8 mouse cellular contexts compared by ENCODE assay signal in genomic region chr8:120289191-120289590, GRCm38 (mm10).
DNase-seq lines count a peak whose midpoint lies in the region; ATAC-seq and TF ChIP-seq lines count a peak whose summit lies in the region.

No protein-coding gene starts in this region.

- no peak overlapping the region for H3K27ac ChIP-seq in liver, adult 2 months (replicated peaks; ENCODE audit: insufficient read depth, low read depth, low read length)
- H3K27ac ChIP-seq in forebrain, embryonic 13.5 days: peak overlapping the region; percentile 70
- H3K27ac ChIP-seq in liver, embryonic 14.5 days: peak overlapping the region; percentile 6

- no peak for TF ChIP-seq EP300 in liver, embryonic 14.5 days (IDR thresholded peaks at IDR 0.05; ENCODE audit: low read depth)

- TF ChIP-seq POLR2A in liver, adult 2 months (IDR thresholded peaks at IDR 0.05; ENCODE audit: extremely low read depth, insufficient read depth, low read length): no peak

- no peaks in the 10 kb centered on the region for H3K79me2 ChIP-seq in liver, adult 2 months (ENCODE audit: control insufficient read depth, insufficient read depth, low read length)

- H3K4me2 ChIP-seq in forebrain, embryonic 13.5 days: no peak overlapping the region
- peak overlapping the region; percentile 41; the same call in 1 of the 2 replicates for H3K4me2 ChIP-seq in liver, embryonic 14.5 days (ENCODE audit: low read depth)

- ATAC-seq in erythroblast, adult 5-6 weeks (replicated peaks; ENCODE audit: low FRiP score, poor library complexity, severe bottlenecking): no peak
- no peak for ATAC-seq in forebrain, embryonic 13.5 days
- no peak for ATAC-seq in liver, embryonic 14.5 days (ENCODE audit: insufficient read depth)

- no peaks in the 10 kb centered on the region for H3K9me3 ChIP-seq in erythroblast, embryonic 14.5 days (ENCODE audit: control insufficient read depth, low read length)
- no peaks in the 10 kb centered on the region for H3K9me3 ChIP-seq in forebrain, embryonic 13.5 days (replicated peaks)
- H3K9me3 ChIP-seq in liver, embryonic 14.5 days (ENCODE audit: control insufficient read depth, low read length): no peaks in the 10 kb centered on the region

- peaks cover 90% of the 10 kb centered on the region for H3K4me1 ChIP-seq in erythroblast, embryonic 14.5 days (ENCODE audit: control insufficient read depth)
- peaks cover 13% of the 10 kb centered on the region for H3K4me1 ChIP-seq in liver, adult 2 months (ENCODE audit: control insufficient read depth, insufficient read depth, low read length)
- H3K4me1 ChIP-seq in forebrain, embryonic 13.5 days: peaks cover 87% of the 10 kb centered on the region
- H3K4me1 ChIP-seq in liver, embryonic 14.5 days (replicated peaks; ENCODE audit: control insufficient read depth in 2 of 2, insufficient read depth in 2 of 2, low read length in 1 of 2): peaks cover 47 to 61% of the 10 kb centered on the region in 2 experiments

- no peak overlapping the region for H3K9ac ChIP-seq in liver, adult 2 months (ENCODE audit: low read depth, low read length)
- H3K9ac ChIP-seq in forebrain, embryonic 13.5 days: no peak overlapping the region
- no peak overlapping the region for H3K9ac ChIP-seq in liver, embryonic 14.5 days (replicated peaks)

- peak; percentile 65 for DNase-seq in liver, adult 2 months (ENCODE audit: extremely low read depth, low read depth, low spot score)
- no peak for DNase-seq in liver
- no peak for DNase-seq in liver, embryonic 14.5 days (ENCODE audit: low read depth in 3 of 3, low spot score in 3 of 3)
- no peak for DNase-seq in retina, postnatal 1 day
- DNase-seq in left cerebral cortex, adult 18-20 months (ENCODE audit: low spot score in 2 of 2): no peak

- peak overlapping the region; percentile 17 for H3K4me3 ChIP-seq in erythroblast, embryonic 14.5 days (replicated peaks)
- no peak overlapping the region for H3K4me3 ChIP-seq in liver, adult 2 months (ENCODE audit: insufficient read depth, low read depth, low read length)
- no peak overlapping the region for H3K4me3 ChIP-seq in forebrain, embryonic 13.5 days
- H3K4me3 ChIP-seq in liver, embryonic 14.5 days (ENCODE audit: insufficient read depth in 1 of 2, low read depth in 2 of 2, low read length in 2 of 2): no peak overlapping the region

- peaks cover 59% of the 10 kb centered on the region for H3K36me3 ChIP-seq in erythroblast, embryonic 14.5 days (ENCODE audit: control insufficient read depth)
- no peaks in the 10 kb centered on the region for H3K36me3 ChIP-seq in liver, adult 2 months (ENCODE audit: control insufficient read depth, insufficient read depth, low read length)
- H3K36me3 ChIP-seq in forebrain, embryonic 13.5 days (ENCODE audit: poor library complexity, severe bottlenecking): no peaks in the 10 kb centered on the region
- H3K36me3 ChIP-seq in liver, embryonic 14.5 days (replicated peaks; ENCODE audit: control insufficient read depth, insufficient read depth, low read depth): no peaks in the 10 kb centered on the region

- WGBS in liver, adult 2 months: 40% methylated on average over 7 of the region's 7 CpGs
- 84% methylated on average over 7 of the region's 7 CpGs for WGBS in forebrain, embryonic 13.5 days
- 78% methylated on average over 7 of the region's 7 CpGs for WGBS in liver, embryonic 14.5 days (ENCODE audit: insufficient replicate concordance)

- no peak for TF ChIP-seq CTCF in liver, adult 2 months (IDR thresholded peaks at IDR 0.05; ENCODE audit: low read depth, low read length)
- no peak for TF ChIP-seq CTCF in liver, embryonic 14.5 days (IDR thresholded peaks at IDR 0.05; ENCODE audit: low read depth)

- H3K27me3 ChIP-seq in erythroblast, embryonic 14.5 days (ENCODE audit: control insufficient read depth): no peaks in the 10 kb centered on the region
- H3K27me3 ChIP-seq in liver, adult 2 months (ENCODE audit: control insufficient read depth, insufficient read depth, low read length): no peaks in the 10 kb centered on the region
- H3K27me3 ChIP-seq in forebrain, embryonic 13.5 days: 0 out of 2 replicates have a peak, but pooled peaks cover 3% of the 10 kb centered on the region
- no peaks in the 10 kb centered on the region for H3K27me3 ChIP-seq in liver, embryonic 14.5 days (ENCODE audit: control insufficient read depth, insufficient read depth, low read length)
